Mouse (Mus musculus) limb, embryonic 12.5 days (tissue): ENCODE measurements around the gene Olfr828. TPM values are rescaled to one million over a fixed set of nuclear protein-coding genes. Genes with fewer than 3 reads are reported as not detected.

Experiments used
- ATAC-seq: fragments of 200-750 bp; cut with Nextera tagmentation; 2 replicates; pipeline ENCODE4 v1.8.0; 2017; ENCODE audit warnings: low read depth, moderate TSS enrichment; ENCODE audit not compliant: insufficient number of reproducible peaks, insufficient read depth, low FRiP score, low TSS enrichment
- H3K27ac ChIP-seq: fragments of 300-500 bp; sonication (generic); 2 replicates; pipeline ENCODE4 v1.5.1; 2016; ENCODE audit warnings: mild to moderate bottlenecking, moderate library complexity
- H3K27me3 ChIP-seq: fragments of 300-500 bp; sonication (generic); 2 replicates; pipeline ENCODE4 v1.6.1; 2016; ENCODE audit warnings: mild to moderate bottlenecking, moderate library complexity
- H3K36me3 ChIP-seq: fragments of 300-500 bp; sonication (generic); 2 replicates; pipeline ENCODE4 v1.6.1; 2016; ENCODE audit warnings: mild to moderate bottlenecking, moderate library complexity
- H3K4me1 ChIP-seq: fragments of 300-500 bp; sonication (generic); replicated peaks from 2 replicates; pipeline ENCODE4 v1.6.1; 2016
- H3K4me2 ChIP-seq: fragments of 300-500 bp; sonication (generic); 2 replicates; pipeline ENCODE4 v1.6.1; 2016; ENCODE audit warnings: mild to moderate bottlenecking, moderate library complexity
- H3K4me3 ChIP-seq: fragments of 300-500 bp; sonication (generic); replicated peaks from 2 replicates; pipeline ENCODE4 v1.5.1; 2016; ENCODE audit warnings: mild to moderate bottlenecking
- H3K9ac ChIP-seq: fragments of 300-500 bp; sonication (generic); replicated peaks from 2 replicates; pipeline ENCODE4 v1.6.1; 2016; ENCODE audit warnings: mild to moderate bottlenecking, moderate library complexity
- H3K9me3 ChIP-seq: fragments of 300-500 bp; sonication (generic); 2 replicates; pipeline ENCODE4 v1.6.1; 2016; ENCODE audit warnings: mild to moderate bottlenecking, moderate library complexity
- WGBS: fragments of 180-500 bp; shearing (Covaris S2); methylation state at CpG from one replicate; pipeline ENCODE4 v1.1.7; 2016; 5-methylcytosine and 5-hydroxymethylcytosine counted together
- polyA plus RNA-seq: library from polyadenylated mRNA; unstranded; fragments of >200 nt; fragmentation: Nextera tagmentation; extraction: Ambion mirVana; gene quantifications from 2 replicates; pipeline ENCODE4 v1.2.1, GENCODE M21; 2016

The Olfr828 gene
- not detected in 2 replicates for polyA plus RNA-seq

DNA sequence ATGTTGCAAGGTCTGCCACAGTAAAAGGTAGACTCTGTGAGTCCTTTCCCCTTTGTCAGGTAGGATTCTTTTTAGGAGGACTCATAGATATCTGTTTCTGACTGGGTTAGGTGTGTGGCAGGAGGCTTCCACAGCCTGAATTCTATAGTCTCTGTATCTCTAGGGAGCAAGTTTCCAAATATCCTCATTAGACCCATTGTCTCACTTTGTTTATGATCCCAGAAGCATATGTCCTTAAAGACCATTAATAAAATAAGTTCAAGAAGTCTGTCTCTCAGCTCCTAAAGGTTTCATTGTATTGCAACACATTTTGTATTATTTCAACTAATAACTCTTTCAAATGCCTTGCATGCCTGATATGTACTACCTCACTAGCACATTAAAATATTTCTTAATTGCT, at the start of gene Olfr828:
Gene Olfr828 (minus strand): TSS at position 101 of the 400 bp plus-strand sequence.
- Histone ChIP-seq H3K9me3 (no peaks in the 10 kb centered on the region), H3K4me1 (no peaks in the 10 kb centered on the region), H3K27me3 (no peaks in the 10 kb centered on the region), H3K36me3 (no peaks in the 10 kb centered on the region), H3K4me3 (no peak within 1 kb of the TSS), H3K4me2 (no peak within 1 kb of the TSS), H3K9ac (no peak within 1 kb of the TSS), H3K27ac (no peak within 1 kb of the TSS)
- ATAC-seq, result no peak

DNA sequence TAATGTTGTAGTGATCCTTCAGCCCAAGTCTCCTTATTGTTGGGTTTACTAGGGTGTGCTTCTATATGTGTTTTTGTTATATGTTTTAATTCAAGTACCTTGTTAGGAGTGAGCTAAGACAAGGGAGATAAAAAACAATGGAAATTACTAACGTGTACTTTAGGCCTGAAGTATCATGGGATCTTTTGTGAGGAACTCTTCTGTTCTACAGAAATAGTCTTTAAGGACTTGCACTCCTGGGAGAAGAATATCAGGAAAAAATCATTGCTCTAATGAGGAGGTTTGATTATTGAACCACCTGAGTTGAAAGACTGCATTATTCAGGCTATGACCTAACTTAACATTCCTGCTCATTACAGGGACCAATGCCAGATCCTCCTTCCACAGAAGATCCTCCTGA, 35.3 kb upstream of the Olfr828 start, which contains the start of gene Olfr829:
Gene Olfr829 (plus strand): TSS at position 301 of the 400 bp plus-strand sequence.
- Histone ChIP-seq H3K27ac (no peak within 1 kb of the TSS), H3K27me3 (no peaks in the 10 kb centered on the region), H3K9ac (no peak within 1 kb of the TSS), H3K4me1 (no peaks in the 10 kb centered on the region), H3K4me2 (no peak within 1 kb of the TSS), H3K4me3 (no peak within 1 kb of the TSS), H3K36me3 (no peaks in the 10 kb centered on the region), H3K9me3 (no peaks in the 10 kb centered on the region)
- 76% methylated on average over 1 of the region's 1 CpGs for WGBS
- ATAC-seq, result no peak

DNA sequence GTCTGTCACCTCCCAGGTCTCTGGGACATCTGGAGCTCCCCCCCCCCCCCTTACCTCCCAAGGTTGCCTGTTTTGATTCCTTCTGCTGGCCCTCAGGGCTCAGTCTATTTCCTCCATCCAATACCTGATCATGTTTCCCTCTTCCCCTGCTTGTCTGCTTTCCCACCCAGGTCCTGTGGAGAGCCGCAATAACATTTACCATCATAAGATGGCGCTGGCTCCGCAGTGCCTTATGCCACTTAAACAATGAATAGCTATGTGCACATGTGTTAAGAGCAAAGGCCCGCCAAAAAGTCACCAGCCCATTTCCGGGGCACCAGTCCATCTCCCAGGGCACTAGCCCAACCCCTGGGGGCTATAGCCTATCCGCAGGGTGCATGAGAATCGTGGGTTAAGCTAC, 34.0 kb downstream of the Olfr828 start:
- no peaks in the 10 kb centered on the region for H3K36me3 ChIP-seq
- no peak overlapping the region for H3K4me3 ChIP-seq
- H3K27me3 ChIP-seq, result no peaks in the 10 kb centered on the region
- ATAC-seq, result no peak
- H3K27ac ChIP-seq, result no peak overlapping the region
- H3K9ac ChIP-seq, result no peak overlapping the region
- WGBS, result 60% methylated on average over 7 of the region's 7 CpGs
- H3K9me3 ChIP-seq, result no peaks in the 10 kb centered on the region
- no peaks in the 10 kb centered on the region for H3K4me1 ChIP-seq
- no peak overlapping the region for H3K4me2 ChIP-seq

DNA sequence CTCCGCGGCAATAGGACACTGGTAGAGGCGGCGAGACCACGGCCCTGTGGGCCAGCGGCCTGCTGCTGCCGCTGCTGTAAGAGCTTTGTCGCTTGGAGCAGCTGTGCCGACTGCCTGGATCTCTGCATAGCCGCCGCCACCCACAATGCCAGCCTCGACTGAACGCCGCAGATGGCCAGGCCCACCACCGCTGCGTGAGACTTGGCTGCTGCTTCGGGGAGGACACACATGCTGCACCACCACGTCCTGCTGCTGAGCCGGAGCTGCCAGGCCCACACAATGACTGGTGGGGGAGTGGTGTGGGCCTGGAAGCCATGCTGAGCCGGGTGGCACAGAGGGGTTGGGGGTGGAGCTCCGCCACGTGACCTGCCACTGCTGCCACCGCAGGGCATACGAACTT, 39.9 kb downstream of the Olfr828 start:
- no peaks in the 10 kb centered on the region for H3K4me1 ChIP-seq
- no peaks in the 10 kb centered on the region for H3K36me3 ChIP-seq
- H3K9ac ChIP-seq, result no peak overlapping the region
- no peaks in the 10 kb centered on the region for H3K27me3 ChIP-seq
- H3K4me3 ChIP-seq, result no peak overlapping the region
- peak; percentile 52; the same call in 1 of the 2 replicates for ATAC-seq
- H3K9me3 ChIP-seq, result peaks cover 7% of the 10 kb centered on the region; the same call in 1 of the 2 replicates
- H3K4me2 ChIP-seq, result no peak overlapping the region
- H3K27ac ChIP-seq, result no peak overlapping the region
- WGBS, result 66% methylated on average over 24 of the region's 24 CpGs

DNA sequence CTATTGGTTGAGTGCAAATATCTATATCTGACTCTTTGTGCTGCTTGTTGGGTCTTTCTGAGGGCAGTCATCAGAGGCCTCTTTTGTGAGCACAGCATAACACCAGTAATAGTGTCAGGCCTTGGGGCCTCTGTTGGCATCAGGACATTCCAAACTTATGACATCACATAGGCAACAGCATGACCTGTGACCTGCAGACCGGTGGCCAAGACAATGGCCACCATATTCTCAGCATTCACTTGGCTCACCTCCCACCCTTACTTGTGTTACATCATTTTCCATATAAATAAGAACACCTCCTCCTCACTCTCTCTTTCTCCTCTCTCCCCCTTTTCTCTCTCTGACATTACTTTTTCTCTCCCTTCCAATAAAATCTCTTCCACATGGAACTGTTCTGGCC, 40.3 kb downstream of the Olfr828 start:
- 67% methylated on average over 1 of the region's 1 CpGs for WGBS
- Histone ChIP-seq H3K9me3 (peaks cover 7% of the 10 kb centered on the region; the same call in 1 of the 2 replicates), H3K4me2 (no peak overlapping the region), H3K27me3 (no peaks in the 10 kb centered on the region), H3K4me1 (no peaks in the 10 kb centered on the region), H3K36me3 (no peaks in the 10 kb centered on the region), H3K9ac (no peak overlapping the region), H3K27ac (no peak overlapping the region), H3K4me3 (no peak overlapping the region)
- ATAC-seq, result no peak

Other genes with a start within 250 kb of the Olfr828 start
- not detected in 2 replicates for gene Muc16, start 145.0 kb downstream of the Olfr828 start, polyA plus RNA-seq
- gene Olfr24, start 55.5 kb downstream of the Olfr828 start, polyA plus RNA-seq, result not detected in 2 replicates
- gene Olfr829, start 35.4 kb upstream of the Olfr828 start, polyA plus RNA-seq, result not detected in 2 replicates
- gene Olfr830, start 55.2 kb upstream of the Olfr828 start, polyA plus RNA-seq, result not detected in 2 replicates
- not detected in 2 replicates for gene Olfr832, start 117.6 kb upstream of the Olfr828 start, polyA plus RNA-seq
- gene Olfr834, start 168.5 kb upstream of the Olfr828 start, polyA plus RNA-seq, result not detected in 2 replicates
- not detected in 2 replicates for gene Olfr835, start 213.2 kb upstream of the Olfr828 start, polyA plus RNA-seq